ENCODE assay signal across 10 mouse cellular contexts in the genomic region with DNA sequence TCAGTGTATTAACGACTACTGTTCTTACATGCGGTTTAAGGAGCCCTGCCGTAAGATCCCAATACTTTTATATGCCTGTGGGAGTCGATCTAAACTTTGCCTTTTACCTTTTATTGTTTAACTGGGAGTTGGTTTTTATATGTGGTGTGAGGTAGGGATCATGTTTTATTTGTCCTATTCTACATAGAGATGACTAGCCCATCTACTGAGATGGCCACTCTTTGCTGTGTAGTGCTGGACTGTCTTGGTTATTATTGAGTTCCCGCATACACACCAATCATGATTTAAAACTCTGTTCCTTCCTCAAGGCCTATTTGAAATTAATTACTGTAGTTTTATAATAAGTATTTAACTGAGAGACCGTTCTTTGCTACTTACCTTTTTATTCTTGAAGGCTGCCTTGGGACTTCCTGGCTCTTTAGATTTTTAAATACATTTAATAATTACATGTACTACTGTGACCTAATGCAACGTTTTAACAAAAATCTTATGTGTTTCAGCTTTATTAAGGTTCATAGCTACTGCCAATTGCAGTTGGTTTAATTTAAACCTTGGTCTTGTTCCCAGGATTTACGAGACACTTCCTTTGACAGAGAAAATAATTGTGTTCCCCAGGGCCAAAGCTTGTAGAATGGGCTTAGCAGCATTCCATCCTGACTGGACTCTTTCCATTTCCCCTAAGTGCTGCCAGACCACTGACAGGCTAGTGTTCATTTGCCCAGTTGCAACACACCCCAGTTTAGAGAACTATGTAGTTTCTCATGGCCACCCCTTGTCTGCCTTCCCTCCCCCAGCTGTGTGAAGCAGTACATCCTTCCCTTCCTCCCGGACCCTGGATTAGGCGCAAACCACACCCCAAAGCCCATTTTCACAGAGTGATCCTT. TPM values are rescaled to one million over a fixed set of nuclear protein-coding genes. Genes with fewer than 3 reads are reported as not detected.
DNase-seq lines count a peak whose midpoint lies in the region; ATAC-seq and TF ChIP-seq lines count a peak whose summit lies in the region.
"Had no signal": no experiment of that assay in that cellular context is flagged by ENCODE, and none has a peak within 500 bp of the region (broad histone marks: within the 10 kb centered on the region; RNA-seq: fewer than 3 reads in every experiment).

No protein-coding gene starts in this region.

- ATAC-seq in forebrain, embryonic 14.5 days, result peak; percentile 70
- no peak for ATAC-seq in midbrain, postnatal 0 days (ENCODE audit: low FRiP score)
- ATAC-seq in midbrain, embryonic 15.5 days (replicated peaks), result no peak; the same call in 1 of the 2 replicates
- ATAC-seq in stomach, postnatal 0 days (ENCODE audit: low FRiP score, low TSS enrichment), result peak; percentile 66; the same call in 1 of the 2 replicates

- H3K27me3 ChIP-seq in forebrain, embryonic 14.5 days (replicated peaks; ENCODE audit: control insufficient read depth, insufficient read depth, low read length), result no peaks in the 10 kb centered on the region
- H3K27me3 ChIP-seq in forebrain, embryonic 10.5 days (ENCODE audit: poor library complexity, severe bottlenecking), result no peaks in the 10 kb centered on the region
- no peaks in the 10 kb centered on the region for H3K27me3 ChIP-seq in midbrain, postnatal 0 days (ENCODE audit: insufficient read depth, low read length)
- H3K27me3 ChIP-seq in midbrain, embryonic 15.5 days (replicated peaks), result no peaks in the 10 kb centered on the region
- no peaks in the 10 kb centered on the region for H3K27me3 ChIP-seq in stomach, postnatal 0 days (ENCODE audit: control insufficient read depth, insufficient read depth, low read length)
- H3K27me3 ChIP-seq: CH12.LX; liver, embryonic 15.5 days had no signal

- H3K9ac ChIP-seq in forebrain, embryonic 14.5 days (ENCODE audit: low read length), result no peak overlapping the region
- H3K9ac ChIP-seq in midbrain, postnatal 0 days (replicated peaks; ENCODE audit: low read length, poor library complexity, severe bottlenecking), result no peak overlapping the region
- H3K9ac ChIP-seq in midbrain, embryonic 15.5 days, result no peak overlapping the region
- H3K9ac ChIP-seq in stomach, postnatal 0 days (ENCODE audit: low read length), result no peak overlapping the region
- H3K9ac ChIP-seq: liver, embryonic 15.5 days had no signal

- no peak overlapping the region for H3K4me3 ChIP-seq in forebrain, embryonic 14.5 days (ENCODE audit: low read depth, low read length)
- H3K4me3 ChIP-seq in forebrain, embryonic 10.5 days, result no peak overlapping the region
- no peak overlapping the region for H3K4me3 ChIP-seq in midbrain, postnatal 0 days (ENCODE audit: low read depth, low read length)
- no peak overlapping the region for H3K4me3 ChIP-seq in midbrain, embryonic 15.5 days
- no peak overlapping the region for H3K4me3 ChIP-seq in stomach, postnatal 0 days (ENCODE audit: low read depth, low read length)
- H3K4me3 ChIP-seq: liver, embryonic 15.5 days had no signal

- no peak overlapping the region for H3K4me2 ChIP-seq in forebrain, embryonic 14.5 days (ENCODE audit: low read length)
- H3K4me2 ChIP-seq in midbrain, postnatal 0 days (ENCODE audit: low read depth, low read length, poor library complexity, severe bottlenecking), result no peak overlapping the region
- no peak overlapping the region for H3K4me2 ChIP-seq in midbrain, embryonic 15.5 days
- H3K4me2 ChIP-seq in stomach, postnatal 0 days (replicated peaks; ENCODE audit: low read depth), result no peak overlapping the region
- H3K4me2 ChIP-seq: liver, embryonic 15.5 days had no signal

- peak; percentile 81 for DNase-seq in forebrain, embryonic 14.5 days (ENCODE audit: low spot score)
- DNase-seq in forebrain, embryonic 10.5 days (ENCODE audit: extremely low spot score, low spot score), result no peak
- DNase-seq in midbrain, postnatal 0 days (ENCODE audit: low spot score), result peak; percentile 44
- peak; percentile 37 to 51 for DNase-seq in kidney, postnatal 36 days
- DNase-seq in stomach, postnatal 0 days (ENCODE audit: low spot score), result no peak
- DNase-seq in cerebellum, adult 11-12 months, result no peak
- no peak for DNase-seq in thymus, postnatal 36 days

- TF ChIP-seq EP300 in stomach, postnatal 0 days (optimal IDR thresholded peaks at IDR 0.05), result no peak

- TF ChIP-seq CTCF in midbrain, postnatal 0 days (IDR thresholded peaks at IDR 0.05), result no peak
- TF ChIP-seq CTCF in stomach, postnatal 0 days (IDR thresholded peaks at IDR 0.05; ENCODE audit: low read depth), result no peak

- H3K4me1 ChIP-seq in forebrain, embryonic 14.5 days (ENCODE audit: control insufficient read depth, insufficient read depth, low read length), result peaks cover 5% of the 10 kb centered on the region
- no peaks in the 10 kb centered on the region for H3K4me1 ChIP-seq in forebrain, embryonic 10.5 days
- no peaks in the 10 kb centered on the region for H3K4me1 ChIP-seq in midbrain, postnatal 0 days (ENCODE audit: insufficient read depth, low read length)
- H3K4me1 ChIP-seq in midbrain, embryonic 15.5 days, result peaks cover 3% of the 10 kb centered on the region; the same call in 1 of the 2 replicates
- no peaks in the 10 kb centered on the region; the same call in 1 of the 2 replicates for H3K4me1 ChIP-seq in stomach, postnatal 0 days (replicated peaks; ENCODE audit: control insufficient read depth, insufficient read depth)
- H3K4me1 ChIP-seq: liver, embryonic 15.5 days had no signal

- H3K36me3 ChIP-seq in forebrain, embryonic 14.5 days (ENCODE audit: control insufficient read depth, insufficient read depth, low read length), result no peaks in the 10 kb centered on the region
- peaks cover 6% of the 10 kb centered on the region for H3K36me3 ChIP-seq in forebrain, embryonic 10.5 days (replicated peaks)
- H3K36me3 ChIP-seq in midbrain, postnatal 0 days (ENCODE audit: insufficient read depth, low read length), result no peaks in the 10 kb centered on the region
- no peaks in the 10 kb centered on the region for H3K36me3 ChIP-seq in midbrain, embryonic 15.5 days (replicated peaks)
- no peaks in the 10 kb centered on the region for H3K36me3 ChIP-seq in stomach, postnatal 0 days (ENCODE audit: control insufficient read depth, insufficient read depth, low read length)

- no peaks in the 10 kb centered on the region for H3K9me3 ChIP-seq in forebrain, embryonic 14.5 days (replicated peaks; ENCODE audit: control insufficient read depth, low read length)
- no peaks in the 10 kb centered on the region for H3K9me3 ChIP-seq in forebrain, embryonic 10.5 days
- no peaks in the 10 kb centered on the region for H3K9me3 ChIP-seq in midbrain, postnatal 0 days (ENCODE audit: low read length)
- H3K9me3 ChIP-seq in midbrain, embryonic 15.5 days, result no peaks in the 10 kb centered on the region
- no peaks in the 10 kb centered on the region for H3K9me3 ChIP-seq in stomach, postnatal 0 days (ENCODE audit: control insufficient read depth, low read length)
- H3K9me3 ChIP-seq: liver, embryonic 15.5 days had no signal

- H3K27ac ChIP-seq in forebrain, embryonic 14.5 days (ENCODE audit: low read depth, low read length), result no peak overlapping the region
- no peak overlapping the region for H3K27ac ChIP-seq in forebrain, embryonic 10.5 days
- H3K27ac ChIP-seq in midbrain, postnatal 0 days (ENCODE audit: low read depth, low read length), result no peak overlapping the region
- no peak overlapping the region for H3K27ac ChIP-seq in midbrain, embryonic 15.5 days
- 0 out of 2 replicates have a peak overlapping the region, but pooled peaks have one; percentile 40 for H3K27ac ChIP-seq in stomach, postnatal 0 days (replicated peaks)
- H3K27ac ChIP-seq: liver, embryonic 15.5 days had no signal

- 68% methylated on average over 10 of the region's 10 CpGs for WGBS in forebrain, embryonic 14.5 days
- WGBS in forebrain, embryonic 10.5 days, result 87% methylated on average over 10 of the region's 10 CpGs
- WGBS in midbrain, postnatal 0 days, result 77% methylated on average over 10 of the region's 10 CpGs
- WGBS in midbrain, embryonic 15.5 days, result 83% methylated on average over 10 of the region's 10 CpGs
- 66% methylated on average over 10 of the region's 10 CpGs for WGBS in stomach, postnatal 0 days

RNA-seq across cellular contexts. Expression of a gene that starts 17.9 kb away (rescaled TPM):
- polyA plus RNA-seq in forebrain, embryonic 14.5 days (2014; fragmentation: Nextera tagmentation; extraction: Ambion mirVana), result 0.72 and 1.7 TPM in 2 replicates
- 0.14 and 0.30 TPM in 2 replicates for polyA plus RNA-seq in forebrain, embryonic 10.5 days (2016; fragmentation: Nextera tagmentation; extraction: Ambion mirVana)
- 4.6 and 5.6 TPM in 2 replicates for total RNA-seq in midbrain, postnatal 0 days (2014; rRNA removed)
- polyA plus RNA-seq in midbrain, postnatal 0 days (2015; fragmentation: Nextera tagmentation; extraction: Ambion mirVana), result 3.8 and 4.3 TPM in 2 replicates
- 3.1 and 3.3 TPM in 2 replicates for polyA plus RNA-seq in midbrain, embryonic 15.5 days (2015; fragmentation: Nextera tagmentation; extraction: Ambion mirVana)
- 0.28 and 0.39 TPM in 2 replicates for polyA plus RNA-seq in stomach, postnatal 0 days (2015; fragmentation: Nextera tagmentation; extraction: Ambion mirVana)
- total RNA-seq: CH12.LX had no signal

RNA-seq across cellular contexts. Expression of a gene that starts 57.5 kb away (rescaled TPM):
- polyA plus RNA-seq in forebrain, embryonic 14.5 days (2014; fragmentation: Nextera tagmentation; extraction: Ambion mirVana), result 47.6 and 48.6 TPM in 2 replicates
- polyA plus RNA-seq in forebrain, embryonic 10.5 days (2016; fragmentation: Nextera tagmentation; extraction: Ambion mirVana), result 59.2 and 59.6 TPM in 2 replicates
- 12.1 and 18.5 TPM in 2 replicates for total RNA-seq in midbrain, postnatal 0 days (2014; rRNA removed)
- polyA plus RNA-seq in midbrain, postnatal 0 days (2015; fragmentation: Nextera tagmentation; extraction: Ambion mirVana), result 21.6 and 22.1 TPM in 2 replicates
- 26.6 and 29.3 TPM in 2 replicates for polyA plus RNA-seq in midbrain, embryonic 15.5 days (2015; fragmentation: Nextera tagmentation; extraction: Ambion mirVana)
- 31.7 and 33.4 TPM in 2 replicates for polyA plus RNA-seq in stomach, postnatal 0 days (2015; fragmentation: Nextera tagmentation; extraction: Ambion mirVana)

RNA-seq across cellular contexts. Expression of a gene that starts 57.7 kb away (rescaled TPM):
- 12.3 and 14.1 TPM in 2 replicates for polyA plus RNA-seq in forebrain, embryonic 14.5 days (2014; fragmentation: Nextera tagmentation; extraction: Ambion mirVana)
- polyA plus RNA-seq in forebrain, embryonic 10.5 days (2016; fragmentation: Nextera tagmentation; extraction: Ambion mirVana), result 45.1 and 46.0 TPM in 2 replicates
- 6.7 and 19.3 TPM in 2 replicates for total RNA-seq in midbrain, postnatal 0 days (2014; rRNA removed)
- 5.9 and 7.2 TPM in 2 replicates for polyA plus RNA-seq in midbrain, postnatal 0 days (2015; fragmentation: Nextera tagmentation; extraction: Ambion mirVana)
- polyA plus RNA-seq in midbrain, embryonic 15.5 days (2015; fragmentation: Nextera tagmentation; extraction: Ambion mirVana), result 11.3 and 11.5 TPM in 2 replicates
- polyA plus RNA-seq in stomach, postnatal 0 days (2015; fragmentation: Nextera tagmentation; extraction: Ambion mirVana), result 9.7 TPM in 2 replicates

Comparison
In these comparisons a context has a peak if more than half of its experiments do, and no peak if none do; other contexts are left out.
1. DNase-seq: peak in forebrain, embryonic 14.5 days (single experiment), midbrain, postnatal 0 days (single experiment) and kidney, postnatal 36 days (2 of 2); none in forebrain, embryonic 10.5 days (single experiment), stomach, postnatal 0 days (single experiment), cerebellum, adult 11-12 months (single experiment) and thymus, postnatal 36 days (0 of 2).
2. ATAC-seq: peak in forebrain, embryonic 14.5 days (single experiment) and stomach, postnatal 0 days (single experiment); none in midbrain, postnatal 0 days (single experiment) and midbrain, embryonic 15.5 days (single experiment).